Mouse (Mus musculus): ENCODE measurements at regions not wholly inside any gene's neighbourhood (a gene's known extent, or its start where the extent isn't known, plus 50 kb on each side); places are given as distances from the start of the nearest gene placed in this dataset.

- no peak for DNase-seq
These were observed 290.8 kb downstream of the Rnf144b start for GRCm38 (mm10) chr13:47413261-47413660.

DNA sequence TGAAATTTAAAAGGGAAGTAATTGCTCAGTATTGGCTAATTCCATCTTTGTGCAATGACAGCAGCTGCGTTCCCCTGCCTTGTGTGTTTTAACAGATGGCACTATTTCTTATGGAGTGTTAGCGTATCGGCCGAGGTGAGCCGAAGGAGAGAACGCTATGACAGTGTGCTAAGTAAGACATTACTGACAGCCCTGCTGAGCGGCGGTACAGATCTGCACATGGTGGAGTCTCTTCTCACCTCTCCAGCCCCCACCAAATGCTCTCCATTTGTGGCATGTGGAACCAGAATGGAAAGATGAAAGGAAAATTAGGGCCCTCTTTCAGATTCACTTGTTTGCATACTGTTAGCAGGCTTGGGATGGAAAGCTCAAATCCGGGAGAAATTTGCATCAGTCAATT is 291.5 kb downstream of the Rnf144b start:
- no peak for DNase-seq

- no peak for DNase-seq
These were observed 307.5 kb downstream of the Rnf144b start for GRCm38 (mm10) chr13:47429856-47430365.

- no peak for DNase-seq
These were observed 308.0 kb downstream of the Rnf144b start for GRCm38 (mm10) chr13:47430409-47430808.

GRCm38 (mm10) chr13:47435631-47436030 is 313.2 kb downstream of the Rnf144b start:
- no peak for DNase-seq

- DNase-seq: no peak
These were observed 322.4 kb downstream of the Rnf144b start for GRCm38 (mm10) chr13:47444876-47445275.

- DNase-seq: no peak
These were observed 329.8 kb downstream of the Rnf144b start for GRCm38 (mm10) chr13:47452186-47452760.

GRCm38 (mm10) chr13:47462148-47462547 is 339.7 kb downstream of the Rnf144b start:
- no peak for DNase-seq

DNA sequence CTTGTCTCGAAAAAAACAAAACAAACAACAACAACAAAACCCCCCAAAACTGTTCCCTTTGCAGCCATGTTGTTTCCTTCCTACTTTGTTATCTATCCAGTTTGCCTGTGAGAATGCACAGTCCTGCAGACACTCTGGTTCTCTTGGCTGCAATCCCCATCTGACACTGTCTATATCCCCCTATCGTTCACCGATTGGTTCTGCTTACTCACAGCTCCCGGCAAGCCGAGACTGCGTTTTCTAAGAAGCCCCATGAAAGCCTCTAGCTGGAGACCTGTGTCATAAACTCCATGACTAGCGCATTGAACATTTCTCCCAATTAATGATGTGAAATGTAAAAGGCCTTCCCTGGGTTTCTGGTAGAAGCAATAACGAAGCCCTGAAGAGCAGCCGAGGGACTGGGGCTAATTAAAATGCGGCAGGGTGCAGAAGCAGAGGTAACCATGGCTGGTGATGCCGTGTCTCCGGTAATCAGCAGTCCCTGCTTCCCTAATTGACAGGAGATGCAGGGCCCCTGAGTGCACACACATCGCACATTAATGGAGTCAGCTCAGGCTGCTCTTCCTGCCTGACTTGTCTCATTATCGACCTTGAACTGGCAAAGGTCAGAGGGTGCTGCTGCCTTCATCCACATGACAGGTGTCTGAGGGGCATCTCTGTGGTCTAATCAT is 349.2 kb downstream of the Rnf144b start:
- no peak for DNase-seq

GRCm38 (mm10) chr13:47480159-47480558 is 357.7 kb downstream of the Rnf144b start:
- DNase-seq: no peak

DNA sequence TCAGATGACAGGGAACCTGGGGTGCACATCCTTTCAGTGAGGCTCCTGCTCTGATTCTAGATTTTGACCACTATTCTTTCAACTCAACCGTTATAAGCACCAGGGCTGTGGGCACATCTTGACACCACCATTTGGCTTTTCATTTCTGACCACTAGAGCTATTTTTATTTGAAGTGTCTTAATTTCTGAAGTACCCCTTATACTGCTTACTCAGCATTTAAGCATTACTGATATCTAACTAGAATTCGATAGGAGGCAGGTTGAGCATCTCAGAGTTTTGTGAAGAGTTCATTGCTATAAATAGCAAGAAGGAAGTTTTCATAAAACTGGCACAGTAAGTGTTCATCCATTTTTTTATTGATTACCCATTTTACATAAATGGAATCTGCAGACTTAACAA is 362.4 kb downstream of the Rnf144b start:
- no peak for DNase-seq

DNA sequence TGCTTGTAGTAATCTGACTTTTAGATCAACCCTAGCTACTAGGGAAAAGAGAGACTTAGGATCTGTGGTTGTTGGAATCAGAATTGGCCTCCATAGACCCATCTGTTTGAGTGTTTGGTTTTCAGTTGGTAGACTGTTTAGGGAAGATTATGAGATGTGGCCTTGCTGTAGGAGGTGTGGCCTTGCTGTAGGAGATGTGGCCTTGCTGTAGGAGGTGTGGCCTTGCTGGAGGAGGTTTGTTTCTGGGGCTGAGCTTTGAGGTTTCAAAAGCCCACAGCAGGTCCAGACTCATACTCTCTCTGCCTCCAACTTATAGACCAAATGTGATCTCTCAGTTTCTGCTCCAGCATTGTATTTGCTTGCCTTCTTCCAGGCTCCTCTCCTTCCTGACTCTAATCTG is 363.7 kb downstream of the Rnf144b start:
- DNase-seq: no peak

- DNase-seq: no peak
These were observed 364.2 kb downstream of the Rnf144b start for GRCm38 (mm10) chr13:47486658-47487057.

GRCm38 (mm10) chr13:47505380-47505955 is 383.0 kb downstream of the Rnf144b start:
- DNase-seq: no peak

DNA sequence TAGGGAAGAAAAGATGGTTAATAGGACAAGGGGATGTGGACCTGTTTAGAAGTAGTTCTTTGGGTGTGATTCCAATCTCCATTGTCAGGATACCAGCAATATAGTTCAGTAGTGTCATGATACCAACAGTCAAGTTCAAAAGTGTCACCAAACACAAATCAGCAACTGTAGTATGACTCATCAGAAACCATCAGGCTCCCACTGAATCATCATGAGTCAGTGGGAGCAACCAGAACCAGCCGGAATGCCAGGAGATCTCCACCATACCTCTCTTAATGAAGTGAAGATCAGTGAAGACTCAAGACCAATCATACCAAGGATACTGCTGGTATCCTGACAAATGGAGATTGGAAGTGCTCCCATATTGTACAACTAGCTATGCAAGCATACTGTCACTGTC is 410.5 kb downstream of the Rnf144b start:
- no peak for DNase-seq

GRCm38 (mm10) chr13:47537156-47537555 is 414.7 kb downstream of the Rnf144b start:
- no peak for DNase-seq

DNA sequence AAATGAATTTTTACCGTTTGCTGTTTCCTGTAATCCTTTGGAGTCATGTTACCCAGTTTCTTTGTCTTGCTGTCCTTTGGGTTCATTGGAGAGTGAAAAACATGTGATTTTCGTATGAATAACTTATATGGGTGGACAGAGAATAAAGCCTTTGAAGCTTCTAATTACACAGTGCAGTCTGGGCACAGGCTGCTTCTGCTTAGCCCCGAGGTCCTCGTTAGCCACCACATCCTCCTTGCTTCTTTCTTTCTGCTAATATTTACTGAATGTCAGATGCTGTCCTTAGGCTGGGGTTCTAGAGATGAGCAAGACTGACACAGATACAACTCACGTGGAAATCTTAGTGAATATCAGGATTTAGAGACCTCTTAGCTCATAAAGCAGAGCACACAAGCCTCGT is 427.2 kb downstream of the Rnf144b start:
- DNase-seq: no peak

DNA sequence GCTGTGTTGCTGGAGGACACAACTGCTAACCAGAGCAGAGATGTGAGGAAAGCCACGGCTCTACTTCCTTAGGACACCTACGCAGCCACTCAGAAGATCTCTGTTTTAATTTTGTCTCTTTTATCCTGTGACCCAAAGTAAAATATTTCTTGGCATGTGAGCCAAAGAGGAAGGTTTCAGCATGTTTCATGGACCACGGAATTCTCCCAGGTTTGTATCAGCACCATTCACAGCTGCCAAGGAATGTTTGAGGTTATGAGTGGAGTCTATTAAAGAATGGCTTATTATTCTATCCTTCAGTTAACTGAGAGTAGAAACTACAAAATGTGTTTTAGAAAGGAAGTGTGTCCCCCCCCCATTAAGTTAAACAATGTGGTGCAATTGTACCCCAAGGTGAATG is 429.8 kb downstream of the Rnf144b start:
- DNase-seq: no peak

DNA sequence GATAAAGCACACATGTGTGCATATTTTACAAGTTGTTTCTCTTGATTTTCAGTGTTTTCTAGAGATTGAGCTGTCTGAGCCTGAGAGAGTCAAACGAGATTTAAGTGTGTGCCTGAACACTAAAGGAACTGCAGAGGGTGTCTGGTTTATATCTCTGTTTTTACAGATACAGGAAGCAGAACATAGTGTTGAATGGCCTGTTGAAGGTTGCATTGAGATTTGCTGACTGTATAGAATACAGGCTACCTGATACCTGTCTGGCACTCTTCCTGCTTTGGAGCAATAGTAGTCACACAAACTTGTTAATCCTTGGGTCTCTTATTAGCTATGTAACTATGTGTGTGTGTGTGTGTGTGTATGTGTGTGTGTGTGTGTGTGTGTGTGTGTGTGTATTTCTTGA is 431.7 kb downstream of the Rnf144b start:
- DNase-seq: no peak

DNA sequence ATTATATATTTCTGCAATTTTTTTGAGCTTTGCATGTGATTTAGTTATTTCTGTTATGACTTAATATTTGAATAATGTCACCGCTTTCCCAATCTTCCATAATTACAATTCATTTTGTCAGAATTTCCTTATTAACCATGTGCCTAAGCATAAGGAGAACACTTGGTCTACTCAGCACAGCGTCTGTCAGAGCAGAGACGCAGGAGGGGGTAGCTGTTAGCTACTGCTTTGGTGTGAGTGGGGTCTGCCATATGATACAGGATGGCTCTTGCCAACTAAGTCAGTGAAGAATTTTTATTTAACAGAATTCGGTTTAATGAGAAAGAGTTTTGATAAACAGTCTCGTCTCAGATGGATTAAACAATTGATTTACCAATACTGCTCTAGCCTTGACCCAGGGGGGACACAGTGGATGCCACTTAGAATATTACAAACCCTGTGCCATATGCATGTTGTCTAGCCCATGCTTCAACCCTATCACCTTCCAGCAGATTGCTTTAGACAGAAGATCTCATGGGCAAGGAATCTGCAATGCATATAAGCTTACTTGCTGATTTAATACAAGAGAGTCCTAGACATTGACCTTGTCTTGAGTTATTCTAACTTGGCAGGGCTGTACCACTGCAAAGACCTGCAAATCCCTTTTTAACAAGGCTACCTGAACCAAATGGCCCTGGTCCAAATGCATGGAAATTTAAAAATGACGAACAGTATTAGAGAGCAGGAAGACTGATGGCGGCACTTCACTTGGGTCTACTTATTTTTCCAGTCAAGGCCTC is 434.9 kb downstream of the Rnf144b start:
- no peak for DNase-seq

GRCm38 (mm10) chr13:47562836-47563235 is 440.4 kb downstream of the Rnf144b start:
- DNase-seq: no peak

DNA sequence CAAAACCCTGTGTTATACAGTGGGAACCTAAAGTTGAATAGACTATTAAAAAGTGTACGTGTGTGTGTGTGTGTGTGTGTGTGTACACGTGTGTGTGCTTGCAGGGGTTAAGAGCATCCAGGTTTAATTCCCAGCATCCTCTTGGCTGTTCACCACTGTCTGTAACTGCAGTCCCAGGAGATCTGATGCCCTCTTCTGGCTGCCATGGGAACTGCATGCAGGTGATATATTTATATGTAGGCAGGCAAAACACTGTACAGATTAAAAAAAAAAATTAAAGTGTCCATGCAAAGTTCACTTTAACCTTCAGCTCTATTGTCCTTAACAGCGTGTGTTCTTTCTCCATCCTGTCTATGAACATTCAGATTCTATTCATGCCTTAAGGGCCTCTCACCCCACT is 454.1 kb downstream of the Rnf144b start:
- no peak for DNase-seq

- DNase-seq: no peak
These were observed 457.7 kb downstream of the Rnf144b start for GRCm38 (mm10) chr13:47580144-47580543.

- DNase-seq: no peak
These were observed 462.7 kb downstream of the Rnf144b start for GRCm38 (mm10) chr13:47585158-47585557.
